Mouse (Mus musculus): ENCODE data around the gene Psmd2.
"Not testable (repeated sequence)": the region's sequence is repeated elsewhere in the genome, so short reads cannot be mapped to it uniquely, and the experiment has no call there.

Psmd2 gene

DNA sequence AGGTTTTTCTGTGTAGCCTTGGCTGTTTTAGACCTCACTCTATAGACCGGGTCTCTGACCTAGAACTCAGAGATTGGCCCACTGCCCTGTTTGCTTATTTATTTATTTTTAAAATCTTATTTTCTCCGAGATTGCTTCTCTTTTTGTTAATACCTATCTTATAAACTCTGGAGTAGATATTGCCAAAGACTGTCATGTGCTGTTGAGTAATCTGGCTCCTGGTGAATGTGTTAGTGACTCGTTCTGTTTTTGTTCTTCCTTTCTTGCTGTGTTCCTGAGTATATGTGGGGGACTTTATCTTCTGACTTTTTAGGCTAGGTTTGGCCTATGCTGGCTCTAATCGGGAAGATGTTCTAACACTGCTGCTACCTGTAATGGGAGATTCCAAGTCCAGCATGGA, 6.2 kb downstream of the Psmd2 start:
- DNase-seq (ENCODE audit: low spot score in 2 of 2): no peak

DNA sequence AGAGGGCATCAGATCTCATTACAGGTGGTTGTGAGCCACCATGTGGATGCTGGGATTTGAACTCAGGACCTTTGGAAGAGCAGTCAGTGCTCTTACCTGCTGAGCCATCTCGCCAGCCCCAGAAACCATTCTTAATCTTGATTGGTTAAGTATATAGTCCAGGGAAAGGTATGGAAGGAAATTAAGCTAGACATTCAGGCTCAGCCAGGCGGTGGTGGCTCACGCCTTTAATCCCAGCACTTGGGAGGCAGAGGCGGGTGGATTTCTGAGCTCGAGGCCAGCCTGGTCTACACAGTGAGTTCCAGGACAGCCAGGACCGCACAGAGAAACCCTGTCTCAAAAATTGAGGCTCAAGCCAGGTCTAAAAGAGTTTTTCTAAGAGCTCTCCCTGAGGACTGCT, 16.6 kb downstream of the Psmd2 start, which contains the start of gene Eif4g1:
Gene Eif4g1 (plus strand): TSS at position 301 of the 400 bp plus-strand sequence.
- DNase-seq (ENCODE audit: low spot score in 2 of 2): not testable (repeated sequence)

DNA sequence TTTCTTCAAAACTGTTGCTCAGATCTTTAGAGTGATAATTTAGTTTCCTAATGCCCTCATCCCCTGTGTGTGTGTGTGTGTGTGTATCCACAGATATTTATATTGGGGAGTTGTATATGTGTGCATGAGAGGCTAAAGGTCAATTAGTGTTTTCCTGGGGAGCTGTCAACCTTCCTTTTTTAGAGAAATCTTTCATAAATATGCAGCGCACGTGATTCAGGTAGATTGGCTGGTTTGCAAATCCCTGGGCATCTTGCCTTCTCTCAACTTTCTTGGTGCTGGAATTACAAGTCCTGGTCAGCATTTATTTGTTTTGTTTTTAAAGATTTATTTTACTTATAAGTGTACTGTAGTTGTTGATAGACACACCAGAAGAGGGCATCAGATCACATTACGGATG, 18.8 kb downstream of the Psmd2 start:
- no peak for DNase-seq (ENCODE audit: low spot score in 2 of 2)

DNA sequence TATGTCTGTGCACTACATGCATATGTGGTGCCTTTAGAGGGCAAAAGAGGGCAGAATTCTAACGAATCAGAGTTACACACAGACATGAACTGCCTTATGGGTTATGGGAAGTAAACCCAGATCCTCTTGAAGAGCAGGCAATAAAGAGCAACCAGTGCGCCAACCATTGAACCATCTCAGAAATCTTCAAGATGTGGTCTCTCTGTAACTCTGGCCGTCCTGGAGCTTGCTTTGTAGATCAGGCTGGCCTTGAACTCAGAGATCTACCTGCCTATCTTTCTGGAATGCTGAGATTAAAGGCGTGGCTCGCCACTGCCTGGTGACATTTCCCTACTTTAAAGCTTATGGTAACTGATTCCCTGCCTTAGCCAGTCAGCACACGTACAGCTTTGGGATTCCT, 20.4 kb downstream of the Psmd2 start:
- no peak for DNase-seq (ENCODE audit: low spot score in 2 of 2)

GRCm38 (mm10) chr16:20672500-20672902, 21.0 kb downstream of the Psmd2 start:
- peak; percentile 96 to 97 for DNase-seq (ENCODE audit: low spot score in 2 of 2)

GRCm38 (mm10) chr16:20672965-20673705, 21.7 kb downstream of the Psmd2 start:
- DNase-seq (ENCODE audit: low spot score in 2 of 2): peak in 1 of 2 experiments; percentile 67

DNA sequence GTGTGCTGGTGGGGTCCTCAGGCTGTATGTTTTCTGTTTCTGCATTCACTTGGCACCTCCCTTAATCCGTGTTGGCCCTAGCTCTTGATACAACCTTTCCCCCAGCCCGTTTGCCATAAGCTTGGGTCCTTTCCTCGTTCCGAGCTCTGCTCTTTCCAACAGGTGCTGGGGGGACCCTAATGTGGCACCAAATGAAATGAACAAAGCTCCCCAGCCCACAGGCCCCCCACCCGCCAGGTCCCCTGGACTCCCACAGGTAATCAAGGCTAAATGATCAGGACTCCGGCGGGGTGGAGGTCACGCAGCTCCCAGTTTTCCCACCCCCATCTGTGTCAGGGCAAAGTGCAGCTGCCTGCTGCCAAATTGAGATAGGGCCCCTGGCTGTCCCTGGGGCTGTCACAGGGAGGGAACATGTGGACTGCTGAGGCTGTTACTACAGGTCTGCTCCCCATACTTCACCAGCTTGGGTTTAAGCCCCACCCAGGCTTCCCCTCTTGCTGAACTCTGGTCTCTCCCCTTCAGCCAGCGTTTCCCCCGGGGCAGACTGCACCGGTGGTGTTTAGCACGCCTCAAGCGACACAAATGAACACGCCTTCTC, 22.4 kb downstream of the Psmd2 start:
- DNase-seq (ENCODE audit: low spot score in 2 of 2): peak in 1 of 2 experiments; percentile 45

- no peak for DNase-seq (ENCODE audit: low spot score in 2 of 2)
These were observed 23.8 kb downstream of the Psmd2 start for GRCm38 (mm10) chr16:20675213-20675612.

DNA sequence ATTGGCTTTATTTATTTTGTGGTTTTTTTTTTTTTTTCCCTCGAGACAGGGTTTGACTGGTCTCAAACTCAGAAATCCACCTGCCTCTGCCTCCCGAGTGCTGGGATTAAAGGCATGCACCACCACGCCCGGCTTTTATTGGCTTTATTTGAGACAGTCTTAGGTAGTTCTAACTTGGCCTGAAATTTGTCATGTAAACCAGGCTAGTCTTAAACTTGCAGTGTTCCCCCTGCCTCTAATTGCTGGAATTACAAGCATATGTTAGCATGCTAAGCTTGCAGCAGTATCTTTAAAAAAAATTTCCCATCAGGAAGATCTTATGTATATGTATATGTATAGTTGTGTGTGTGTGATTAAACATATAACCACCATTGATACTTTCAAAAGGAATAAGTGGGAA, 25.2 kb downstream of the Psmd2 start:
- DNase-seq (ENCODE audit: low spot score in 2 of 2): no peak

DNA sequence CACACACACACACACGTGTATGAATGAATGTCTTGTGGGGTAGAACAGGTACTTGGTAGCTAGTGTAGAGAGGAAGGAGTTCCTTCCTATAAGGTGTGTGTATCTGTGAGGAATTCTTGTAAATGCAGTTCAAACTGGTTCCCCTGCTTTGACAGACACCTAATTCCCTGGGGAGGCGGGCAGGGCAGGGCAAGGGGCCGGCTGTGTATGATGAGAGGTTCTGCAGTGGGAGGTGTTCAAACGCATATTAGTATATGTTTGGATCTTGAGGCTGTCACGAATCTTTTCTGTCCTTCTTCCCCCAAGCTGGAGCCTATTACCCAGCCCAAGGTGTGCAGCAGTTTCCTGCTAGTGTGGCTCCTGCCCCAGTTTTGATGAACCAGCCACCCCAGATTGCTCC, 25.9 kb downstream of the Psmd2 start:
- no peak for DNase-seq (ENCODE audit: low spot score in 2 of 2)

DNA sequence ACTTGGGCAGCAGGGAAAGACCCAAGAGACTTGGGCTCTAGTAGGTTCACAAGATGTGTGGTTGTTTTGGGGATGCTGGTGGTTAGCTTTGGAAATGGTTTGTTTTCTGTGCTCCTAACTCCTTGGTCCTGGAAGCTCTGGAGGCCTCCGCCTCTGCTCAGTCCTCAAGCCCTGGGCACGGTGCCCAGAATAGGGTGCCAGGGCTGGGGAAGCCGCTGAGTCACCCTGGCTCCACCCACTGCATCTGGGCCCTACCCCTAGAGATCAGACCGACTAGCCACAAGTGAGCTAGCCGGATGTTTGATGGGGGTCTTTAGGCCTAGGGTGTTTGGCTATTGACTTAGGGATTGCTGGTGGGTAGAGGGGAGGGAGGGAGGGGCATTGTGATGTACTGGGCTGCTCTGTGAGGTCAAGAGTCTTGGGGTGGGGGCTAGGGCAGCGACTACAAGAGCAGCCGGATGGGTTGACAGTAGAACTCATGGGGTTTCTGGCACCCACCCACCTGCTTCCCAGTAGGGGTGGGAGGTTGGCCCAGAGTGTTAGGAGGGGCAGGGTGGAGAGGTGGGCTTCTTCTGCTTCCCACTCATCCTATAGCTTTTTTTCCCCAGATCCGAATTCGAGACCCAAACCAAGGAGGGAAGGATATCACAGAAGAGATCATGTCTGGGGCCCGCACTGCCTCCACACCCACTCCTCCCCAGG, 26.7 kb downstream of the Psmd2 start:
- DNase-seq (ENCODE audit: low spot score in 2 of 2): peak; percentile 82 to 90

DNA sequence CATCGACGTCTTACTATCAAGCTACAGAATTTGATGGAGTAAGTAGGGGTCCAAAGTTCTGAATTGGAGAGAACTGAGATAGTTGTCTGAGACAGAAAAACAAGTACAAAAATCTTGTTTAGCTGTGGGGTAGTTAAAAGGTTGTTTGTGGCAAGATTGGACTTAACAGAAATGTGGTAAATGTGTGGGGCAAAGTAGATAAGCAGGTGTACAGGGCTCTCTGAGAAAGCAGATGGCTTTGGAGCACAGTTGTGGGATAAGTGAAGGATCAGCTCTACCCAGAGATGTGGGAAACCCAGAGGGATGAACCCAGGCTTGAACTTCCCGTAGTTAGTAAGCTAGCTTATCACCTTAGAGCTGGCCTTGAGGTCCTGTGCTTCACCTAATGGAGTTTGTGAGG, 39.3 kb downstream of the Psmd2 start:
- no peak for DNase-seq (ENCODE audit: low spot score in 2 of 2)

DNA sequence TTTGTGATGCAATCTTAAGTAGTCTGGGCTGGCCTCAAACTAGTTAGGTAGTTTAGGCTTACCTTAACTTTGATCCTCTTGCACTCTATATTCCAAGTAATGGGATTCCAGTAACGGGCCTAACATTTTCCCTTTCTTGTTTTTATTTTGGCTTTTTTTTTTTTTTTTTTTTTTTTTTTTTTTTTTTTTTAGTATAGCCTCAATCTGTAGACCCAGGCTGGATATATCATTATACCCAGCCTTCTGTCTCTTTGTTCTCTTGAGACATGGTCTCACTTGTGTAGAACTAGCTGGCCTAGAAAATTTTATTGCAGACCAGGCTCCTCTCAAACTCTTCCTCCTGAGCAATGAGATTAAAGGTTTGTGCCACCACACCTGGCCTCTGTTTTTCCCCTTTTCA, 40.2 kb downstream of the Psmd2 start:
- no peak for DNase-seq (ENCODE audit: low spot score in 2 of 2)

DNA sequence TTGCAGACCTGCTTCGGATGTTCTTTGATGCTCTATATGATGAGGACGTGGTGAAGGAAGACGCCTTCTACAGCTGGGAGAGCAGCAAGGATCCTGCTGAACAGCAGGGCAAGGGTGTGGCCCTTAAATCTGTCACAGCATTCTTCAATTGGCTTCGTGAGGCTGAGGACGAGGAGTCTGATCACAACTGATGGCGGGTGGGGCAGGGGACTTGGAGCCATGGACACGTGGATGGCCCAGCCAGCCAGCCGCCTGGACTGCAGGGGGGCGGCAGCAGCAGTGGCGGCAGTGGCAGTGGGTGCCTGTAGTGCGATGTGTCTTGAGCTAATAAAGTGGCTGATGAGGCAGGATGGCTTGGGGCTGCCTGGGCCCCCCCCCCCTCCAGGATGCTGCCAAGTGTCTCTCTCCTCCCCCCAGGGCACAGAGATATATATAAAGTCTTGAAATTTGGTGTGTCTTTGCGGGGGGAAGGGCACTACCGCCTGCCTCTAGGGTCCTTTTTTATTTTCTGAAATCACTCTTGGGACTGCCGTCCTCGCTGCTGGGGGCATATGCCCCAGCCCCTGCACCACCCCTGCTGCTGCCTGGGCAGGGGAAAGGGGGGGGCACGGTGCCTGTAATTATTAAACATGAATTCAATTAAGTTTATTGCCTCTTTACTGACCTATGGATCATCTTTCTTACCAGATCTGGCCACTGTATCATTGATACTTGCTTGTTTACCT, 41.0 kb downstream of the Psmd2 start:
- DNase-seq (ENCODE audit: low spot score in 2 of 2): no peak

DNA sequence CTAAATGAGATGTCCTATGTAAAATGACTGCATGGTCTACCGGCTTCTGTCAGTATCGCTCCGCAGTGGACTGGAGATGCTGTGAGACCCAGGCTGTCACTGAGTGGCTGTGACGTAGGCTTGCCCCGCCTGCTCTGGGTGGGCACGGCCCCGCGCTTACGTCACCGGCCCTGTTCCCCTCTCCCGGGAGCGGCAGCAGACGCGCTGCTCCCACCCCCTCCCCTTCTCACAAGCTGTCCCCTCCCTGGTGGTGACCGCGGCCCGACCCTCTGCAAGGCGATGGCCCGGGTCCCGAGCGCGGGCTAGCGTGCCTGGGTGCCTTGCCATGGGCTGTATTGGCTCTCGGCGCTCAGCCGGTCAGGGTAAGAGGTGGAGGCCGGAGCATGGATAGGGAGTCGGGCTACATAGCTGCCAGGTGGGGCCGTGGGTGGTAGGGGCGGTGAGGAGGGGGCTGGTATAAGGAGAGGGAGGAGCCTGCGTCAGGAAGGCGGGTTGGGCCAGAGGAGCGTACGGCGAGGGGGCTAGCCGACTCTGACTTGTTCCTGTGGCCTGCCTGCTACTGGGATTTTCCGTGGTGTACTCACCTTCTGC, 41.8 kb downstream of the Psmd2 start, which contains the start of gene Fam131a:
Gene Fam131a (plus strand): TSS at position 131 of the 591 bp plus-strand sequence.
- DNase-seq (ENCODE audit: low spot score in 2 of 2): peak; percentile 91 to 92

DNA sequence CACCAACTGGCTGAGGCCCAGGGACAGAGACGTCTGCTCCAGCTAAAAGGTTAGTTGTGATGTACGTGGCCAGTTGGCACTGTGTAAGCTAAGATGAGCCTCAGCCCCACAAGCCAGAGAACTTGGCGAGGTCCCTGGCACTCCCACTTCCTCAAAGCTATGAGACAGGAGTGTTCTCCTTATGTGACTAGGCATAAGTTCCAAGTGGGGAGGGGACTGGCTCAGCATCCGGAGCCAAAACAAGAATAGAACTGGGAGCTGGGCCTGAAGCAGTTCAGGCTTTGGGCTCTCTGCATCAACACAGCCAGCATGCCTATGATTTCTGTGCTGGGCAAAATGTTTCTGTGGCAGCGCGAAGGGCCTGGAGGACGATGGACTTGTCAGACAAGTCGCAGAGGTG, 43.3 kb downstream of the Psmd2 start:
- peak; percentile 70 to 73 for DNase-seq (ENCODE audit: low spot score in 2 of 2)

GRCm38 (mm10) chr16:20695622-20696323, 44.3 kb downstream of the Psmd2 start:
- DNase-seq (ENCODE audit: low spot score in 2 of 2): peak; percentile 86 to 88

- no peak for DNase-seq (ENCODE audit: low spot score in 2 of 2)
These were observed 47.8 kb downstream of the Psmd2 start for GRCm38 (mm10) chr16:20699266-20699665.

DNA sequence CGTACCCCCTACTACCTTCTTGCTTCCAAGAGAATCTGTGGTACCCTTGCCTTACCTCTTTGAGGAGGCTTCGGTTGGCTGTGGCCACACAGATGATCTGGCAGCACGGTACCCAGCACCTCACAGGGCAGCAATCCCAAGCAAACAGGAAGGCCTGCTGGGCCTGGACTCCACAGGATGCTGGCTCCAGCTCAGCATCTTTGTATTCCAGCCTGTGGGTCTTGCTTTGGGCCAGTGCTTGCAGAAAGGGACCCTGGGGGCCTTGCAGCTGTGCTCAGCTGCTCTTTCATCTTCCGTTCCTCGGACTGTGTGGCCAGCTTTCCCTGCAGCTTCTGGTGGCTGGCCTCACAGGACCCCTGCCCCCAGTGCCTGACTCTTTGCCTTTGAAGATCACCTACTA, 48.6 kb downstream of the Psmd2 start:
- DNase-seq (ENCODE audit: low spot score in 2 of 2): no peak

DNA sequence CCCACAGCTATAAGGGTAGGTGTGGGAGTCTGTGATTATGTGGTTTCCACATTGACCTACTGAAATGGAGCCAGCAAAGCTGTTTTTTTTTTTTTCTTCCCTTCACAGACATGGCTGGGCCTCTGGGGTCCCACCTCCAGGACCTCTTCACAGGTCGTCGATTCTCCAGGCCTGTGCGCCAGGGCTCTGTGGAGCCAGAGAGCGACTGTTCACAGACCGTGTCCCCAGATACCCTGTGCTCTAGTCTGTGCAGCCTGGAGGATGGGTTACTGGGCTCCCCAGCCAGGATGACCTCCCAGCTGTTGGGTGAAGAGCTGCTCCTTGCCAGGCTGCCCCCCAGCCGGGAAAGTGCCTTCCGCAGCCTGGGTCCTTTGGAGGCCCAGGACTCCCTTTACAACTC, 49.9 kb downstream of the Psmd2 start:
- no peak for DNase-seq (ENCODE audit: low spot score in 2 of 2)

Measured in heart, adult 9 months (tissue).